Mouse (Mus musculus) embryonic fibroblast, embryonic 13.5 days (primary cell): Measurements from ENCODE around the gene Kat6b.

Experiments
- CTCF ChIP-seq: IDR thresholded peaks from 2 replicates; pipeline ENCODE4 v1.5.1; 2011; ENCODE audit warnings: mild to moderate bottlenecking, control low read depth, low read length, moderate library complexity, borderline replicate concordance; ENCODE audit not compliant: insufficient read depth
- POLR2A ChIP-seq: IDR thresholded peaks from 2 replicates; pipeline ENCODE4 v1.6.1; 2011; ENCODE audit warnings: low read depth, mild to moderate bottlenecking, control low read depth, low read length, moderate library complexity

DNA sequence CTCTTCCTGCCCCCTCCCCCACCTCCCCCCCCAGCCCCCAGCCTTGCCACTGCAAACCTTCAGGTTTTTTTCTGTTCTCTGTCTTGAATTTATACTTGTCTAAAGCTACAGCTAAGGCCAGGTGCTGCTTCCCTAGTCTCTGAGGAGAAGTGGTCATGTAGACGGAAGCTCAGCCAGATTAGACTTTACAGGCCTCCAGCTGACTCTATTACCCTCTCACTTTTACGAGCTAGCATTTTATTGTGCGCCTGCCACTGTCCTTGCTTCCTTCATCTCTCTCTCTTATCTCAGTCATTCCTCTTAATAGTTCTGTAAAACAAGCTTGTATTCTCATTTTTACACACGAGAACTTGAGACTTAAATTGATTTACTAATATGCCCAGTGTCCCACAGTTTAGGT lies 23.8 kb downstream of the Kat6b start:
- no peak for TF ChIP-seq POLR2A
- TF ChIP-seq CTCF, result no peak
